19 mouse cellular contexts compared by ENCODE assay signal in the genomic region with DNA sequence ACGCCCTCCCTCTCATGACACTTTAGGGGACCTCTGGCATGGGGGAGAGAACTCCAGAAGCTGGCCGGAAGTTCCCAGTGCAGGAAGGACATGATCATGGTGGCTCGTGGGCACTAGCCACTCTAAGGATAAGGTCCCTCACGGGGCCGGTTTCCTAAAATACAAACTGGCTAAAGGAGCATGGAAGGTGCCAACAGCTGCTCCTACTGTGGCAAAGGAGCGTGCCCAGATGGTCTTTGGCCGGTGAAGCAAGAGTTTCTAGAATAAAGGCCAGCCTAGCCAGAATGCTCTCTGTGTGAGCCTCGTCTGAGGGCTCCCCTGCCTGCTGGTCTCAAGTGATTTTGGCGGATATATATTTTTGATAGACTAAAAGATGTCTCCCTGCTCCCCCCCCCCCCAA. TPM values are rescaled to one million over a fixed set of nuclear protein-coding genes. Genes with fewer than 3 reads are reported as not detected.
DNase-seq lines count a peak whose midpoint lies in the region; ATAC-seq and TF ChIP-seq lines count a peak whose summit lies in the region.
"Had no signal": no experiment of that assay in that cellular context is flagged by ENCODE, and none has a peak within 500 bp of the region (broad histone marks: within the 10 kb centered on the region; RNA-seq: fewer than 3 reads in every experiment).

No protein-coding gene starts in this region.

- 78% methylated on average over 9 of the region's 9 CpGs for WGBS in liver, postnatal 0 days (ENCODE audit: insufficient replicate concordance)

- no peak for ATAC-seq in liver, postnatal 0 days
- no peak for ATAC-seq in CD4-positive, CD25-positive, alpha-beta regulatory T cell, adult 4 months
- ATAC-seq: lung, postnatal 0 days; midbrain, embryonic 15.5 days had no signal

- no peak overlapping the region for H3K9ac ChIP-seq in liver, postnatal 0 days (replicated peaks)
- H3K9ac ChIP-seq: embryonic facial prominence, embryonic 15.5 days; hindbrain, embryonic 12.5 days; kidney, embryonic 15.5 days; liver, embryonic 14.5 days; midbrain, embryonic 15.5 days had no signal

- 0 out of 2 replicates have a peak, but pooled peaks cover 2% of the 10 kb centered on the region for H3K4me1 ChIP-seq in liver, postnatal 0 days (ENCODE audit: insufficient read depth)

- peak; percentile 66 to 73 for DNase-seq in gastrocnemius, adult 8-10 months (ENCODE audit: low spot score in 2 of 2)
- no peak for DNase-seq in gastrocnemius, postnatal 4 days (ENCODE audit: low spot score in 2 of 2)
- DNase-seq in brain, adult 2 months (ENCODE audit: low read depth, low spot score), result peak; percentile 95
- DNase-seq in cerebellum, adult 11-12 months, result peak; percentile 92
- peak; percentile 87 to 89 for DNase-seq in cerebellum, postnatal 25 days
- no peak for DNase-seq in liver, postnatal 0 days
- no peak for DNase-seq in ovary, postnatal 14 days (ENCODE audit: low spot score)
- DNase-seq: heart, adult 2 months; thymus, postnatal 4 days had no signal

- H3K27ac ChIP-seq in liver, postnatal 0 days (ENCODE audit: low read depth), result no peak overlapping the region
- H3K27ac ChIP-seq: embryonic facial prominence, embryonic 15.5 days; forebrain, embryonic 10.5 days; heart, adult 2 months; hindbrain, embryonic 12.5 days; kidney, embryonic 15.5 days; limb, embryonic 10.5 days; liver, embryonic 14.5 days; midbrain, embryonic 15.5 days had no signal

- no peaks in the 10 kb centered on the region for H3K9me3 ChIP-seq in liver, postnatal 0 days (ENCODE audit: low read length)
- H3K9me3 ChIP-seq: embryonic facial prominence, embryonic 15.5 days; forebrain, embryonic 10.5 days; hindbrain, embryonic 12.5 days; kidney, embryonic 15.5 days; limb, embryonic 10.5 days; megakaryocyte, embryonic 14.5 days; midbrain, embryonic 15.5 days had no signal

- no peaks in the 10 kb centered on the region for H3K36me3 ChIP-seq in liver, postnatal 0 days (replicated peaks; ENCODE audit: insufficient read depth, low read length)
- H3K36me3 ChIP-seq: midbrain, embryonic 15.5 days had no signal

- TF ChIP-seq EP300 in liver, postnatal 0 days (IDR thresholded peaks at IDR 0.05; ENCODE audit: low read depth), result no peak

- TF ChIP-seq CTCF in liver, postnatal 0 days (IDR thresholded peaks at IDR 0.05; ENCODE audit: low read depth), result no peak

- H3K4me3 ChIP-seq in liver, postnatal 0 days (ENCODE audit: low read depth, low read length), result no peak overlapping the region
- H3K4me3 ChIP-seq: embryonic facial prominence, embryonic 15.5 days; forebrain, embryonic 10.5 days; heart, adult 2 months; hindbrain, embryonic 12.5 days; kidney, embryonic 15.5 days; limb, embryonic 10.5 days; megakaryocyte, embryonic 14.5 days; midbrain, embryonic 15.5 days had no signal

- no peaks in the 10 kb centered on the region for H3K27me3 ChIP-seq in liver, postnatal 0 days (ENCODE audit: insufficient read depth, low read length)
- H3K27me3 ChIP-seq: embryonic facial prominence, embryonic 15.5 days; hindbrain, embryonic 12.5 days; kidney, embryonic 15.5 days; midbrain, embryonic 15.5 days had no signal

- no peak overlapping the region for H3K4me2 ChIP-seq in liver, postnatal 0 days (ENCODE audit: low read depth, low read length)
- H3K4me2 ChIP-seq: embryonic facial prominence, embryonic 15.5 days; hindbrain, embryonic 12.5 days; kidney, embryonic 15.5 days; midbrain, embryonic 15.5 days had no signal

RNA-seq across cellular contexts. Expression of a gene that starts 15.3 kb away (rescaled TPM):
- 10 to 100 TPM; 13.9 to 24.2 (median 19.7) TPM for total RNA-seq in gastrocnemius, adult 8-10 months (2022)
- total RNA-seq in gastrocnemius, postnatal 4 days (2021), result 10 to 100 TPM; 47.2 to 48.9 TPM
- 0.20 and 0.33 TPM in 2 replicates for polyA plus RNA-seq in liver, postnatal 0 days (2015; fragmentation: Nextera tagmentation; extraction: Ambion mirVana)
- polyA plus RNA-seq in CD4-positive, CD25-positive, alpha-beta regulatory T cell, adult 4 months (2017; shearing (Covaris generic)), result 1 to 10 TPM in 1 of 2 experiments, under 1 TPM in 1; 0.98 to 1.0 TPM

Comparison
In these comparisons a context has a peak if more than half of its experiments do, and no peak if none do; other contexts are left out.
1. DNase-seq: peak in gastrocnemius, adult 8-10 months (2 of 2), brain, adult 2 months (single experiment), cerebellum, adult 11-12 months (single experiment) and cerebellum, postnatal 25 days (2 of 2); none in gastrocnemius, postnatal 4 days (0 of 2), liver, postnatal 0 days (single experiment) and ovary, postnatal 14 days (single experiment).